Mouse (Mus musculus) liver, embryonic 14.5 days (tissue): Measurements from ENCODE around the gene Ly75. TPM values are rescaled to one million over a fixed set of nuclear protein-coding genes. Genes with fewer than 3 reads are reported as not detected.

Experiments
- ATAC-seq: fragments of 200-750 bp; cut with Nextera tagmentation; 2 replicates; pipeline ENCODE4 v1.8.0; 2017; ENCODE audit warnings: moderate number of reproducible peaks, mild to moderate bottlenecking, moderate library complexity; ENCODE audit not compliant: insufficient read depth
- DNase-seq, 3 experiments: peaks; one replicate each; pipeline ENCODE4 v3.0.0-alpha.2; 2012 to 2013; ENCODE audit warnings: low read depth in 3 of 3, low spot score in 3 of 3
- H3K27ac ChIP-seq: fragments of 300-500 bp; sonication (generic); 2 replicates; pipeline ENCODE4 v1.5.1; 2014; ENCODE audit warnings: moderate library complexity, mild to moderate bottlenecking, control low read depth, inconsistent platforms
- H3K27me3 ChIP-seq: fragments of 300-500 bp; sonication (generic); 2 replicates; pipeline ENCODE4 v1.6.1; 2014; ENCODE audit warnings: mild to moderate bottlenecking, low read length, moderate library complexity; ENCODE audit not compliant: control insufficient read depth, insufficient read depth
- H3K36me3 ChIP-seq: fragments of 300-500 bp; sonication (generic); replicated peaks from 2 replicates; pipeline ENCODE4 v1.6.1; 2014; ENCODE audit warnings: low read depth; ENCODE audit not compliant: control insufficient read depth, insufficient read depth
- H3K4me1 ChIP-seq, 2 experiments: fragments of 200-500 bp in 1 of 2; fragments of 300-500 bp in 1 of 2; sonication (generic) in 1 of 2; replicated peaks; 2 replicates each; pipeline ENCODE4 v1.6.1; 2012 to 2014; ENCODE audit warnings: antibody characterized with exemption in 1 of 2, inconsistent platforms in 1 of 2, low read length in 1 of 2; ENCODE audit not compliant: control insufficient read depth in 2 of 2, insufficient read depth in 2 of 2
- H3K4me2 ChIP-seq: fragments of 300-500 bp; sonication (generic); 2 replicates; pipeline ENCODE4 v1.6.1; 2014; ENCODE audit warnings: low read depth, mild to moderate bottlenecking, control low read depth, moderate library complexity
- H3K4me3 ChIP-seq, 2 experiments: fragments of 200-500 bp in 1 of 2; fragments of 300-500 bp in 1 of 2; sonication (generic) in 1 of 2; 2 replicates each; pipeline ENCODE4 v1.5.1; 2012 to 2014; ENCODE audit warnings: low read depth in 2 of 2, low read length in 2 of 2, mild to moderate bottlenecking in 2 of 2, control low read depth in 1 of 2, inconsistent platforms in 1 of 2, moderate library complexity in 1 of 2; ENCODE audit not compliant: insufficient read depth in 1 of 2
- H3K9ac ChIP-seq: fragments of 300-500 bp; sonication (generic); replicated peaks from 2 replicates; pipeline ENCODE4 v1.6.1; 2014; ENCODE audit warnings: mild to moderate bottlenecking, control low read depth, moderate library complexity
- H3K9me3 ChIP-seq: fragments of 300-500 bp; sonication (generic); 2 replicates; pipeline ENCODE4 v1.6.1; 2016; ENCODE audit warnings: low read length, mixed read lengths; ENCODE audit not compliant: control insufficient read depth
- CTCF ChIP-seq: IDR thresholded peaks from 2 replicates; pipeline ENCODE4 v1.5.1; 2016; ENCODE audit warnings: antibody characterized with exemption, low read depth, control low read depth
- EP300 ChIP-seq: IDR thresholded peaks from 2 replicates; pipeline ENCODE4 v1.6.1; 2016; ENCODE audit warnings: antibody characterized with exemption, low read depth
- WGBS: fragments of 180-500 bp; shearing (Covaris S2); extraction: QIAGEN DNeasy Blood & Tissue Kit; methylation state at CpG from one replicate; pipeline ENCODE4 v1.1.7; 2014; ENCODE audit not compliant: insufficient replicate concordance; 5-methylcytosine and 5-hydroxymethylcytosine counted together
- polyA plus RNA-seq, 2 experiments: library from polyadenylated mRNA; depleted of rRNA in 1 of 2; stranded (reverse) in 1 of 2; unstranded in 1 of 2; fragments of >200 nt; fragmentation: Nextera tagmentation in 1 of 2; extraction: Ambion mirVana in 1 of 2; gene quantifications; 2 replicates each; pipeline versions ENCODE4 v1.2.1 to v1.2.3; 2012 to 2014

Gene Ly75
- polyA plus RNA-seq, 2 experiments, result 2.0 to 2.6 TPM

DNA sequence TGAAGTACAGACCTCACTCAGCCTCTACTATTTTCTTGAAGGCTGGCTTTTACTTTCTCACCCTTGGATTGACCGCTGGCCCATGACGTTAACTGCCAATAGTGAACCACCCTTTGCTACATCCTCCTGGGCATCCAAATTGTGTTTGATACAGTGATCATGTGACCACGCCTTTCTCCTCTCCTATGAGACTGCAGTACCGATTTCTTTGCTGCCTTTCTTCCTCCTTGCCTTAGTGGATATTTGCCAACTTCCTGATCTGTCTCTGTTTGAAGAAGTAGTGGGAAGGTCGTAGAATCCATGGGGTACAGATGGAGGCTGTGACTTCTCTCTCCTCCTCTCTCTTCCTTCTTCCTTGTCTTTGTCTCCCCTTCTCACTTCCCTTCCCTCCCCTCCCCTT is 22.3 kb upstream of the Ly75 start:
- Histone ChIP-seq H3K4me1 (peaks cover 0 to 7% of the 10 kb centered on the region in 2 experiments; a peak in 2 of 4 replicates), H3K4me3 (no peak overlapping the region), H3K27me3 (no peaks in the 10 kb centered on the region), H3K27ac (no peak overlapping the region), H3K9ac (no peak overlapping the region), H3K9me3 (no peaks in the 10 kb centered on the region), H3K36me3 (no peaks in the 10 kb centered on the region), H3K4me2 (no peak overlapping the region)
- WGBS, result 57% methylated on average over 5 of the region's 5 CpGs
- DNase-seq (no peak), ATAC-seq (no peak)
- TF ChIP-seq EP300 (no peak), CTCF (no peak)

DNA sequence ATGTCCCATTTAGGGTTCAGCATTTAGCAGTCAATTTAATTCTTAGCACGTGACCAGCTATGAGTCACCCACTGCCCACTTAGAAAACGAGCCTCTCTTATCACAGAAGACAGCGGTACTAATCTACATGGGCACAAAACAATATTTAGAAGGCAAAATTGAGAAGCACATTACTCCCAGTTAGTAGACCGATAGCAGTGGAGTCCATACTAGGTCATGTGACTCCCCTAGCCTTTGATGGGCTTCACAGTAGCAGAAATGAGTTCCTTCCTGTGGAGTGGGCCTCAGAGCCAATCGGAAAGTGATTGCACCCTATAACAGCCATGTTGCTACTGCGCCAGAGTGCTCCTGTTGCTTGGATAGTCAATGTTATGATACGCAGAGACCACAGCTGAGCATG is 21.7 kb upstream of the Ly75 start:
- Histone ChIP-seq H3K9ac (no peak overlapping the region), H3K4me2 (no peak overlapping the region), H3K4me1 (peaks cover 0 to 4% of the 10 kb centered on the region in 2 experiments; a peak in 2 of 4 replicates), H3K4me3 (no peak overlapping the region), H3K9me3 (no peaks in the 10 kb centered on the region), H3K27ac (no peak overlapping the region), H3K27me3 (no peaks in the 10 kb centered on the region), H3K36me3 (no peaks in the 10 kb centered on the region)
- DNase-seq, result no peak
- WGBS, result 66% methylated on average over 7 of the region's 7 CpGs
- ATAC-seq, result no peak
- TF ChIP-seq CTCF (no peak), EP300 (no peak)

DNA sequence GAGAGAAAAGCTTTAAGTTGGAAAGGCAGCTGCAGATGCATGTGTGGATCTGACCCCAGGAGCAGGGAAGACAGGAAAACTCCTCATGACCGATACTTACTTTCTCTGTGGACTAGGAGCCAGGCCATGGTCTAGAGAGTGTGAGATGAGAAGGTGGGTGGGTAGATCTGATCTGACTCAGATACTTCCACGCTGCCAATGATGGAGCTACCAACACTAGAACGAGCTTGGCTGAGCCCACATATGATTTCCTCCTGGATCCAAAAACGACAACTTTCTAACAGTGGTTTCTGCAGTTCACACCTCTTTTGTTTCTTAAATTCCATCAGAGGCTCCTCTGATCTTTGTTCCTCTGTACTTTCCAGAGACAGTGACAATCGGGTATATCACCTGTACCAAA is 18.6 kb upstream of the Ly75 start:
- no peaks in the 10 kb centered on the region for H3K36me3 ChIP-seq
- no peak overlapping the region for H3K4me2 ChIP-seq
- H3K27me3 ChIP-seq, result no peaks in the 10 kb centered on the region
- peaks cover 0 to 4% of the 10 kb centered on the region in 2 experiments; a peak in 2 of 4 replicates for H3K4me1 ChIP-seq
- H3K27ac ChIP-seq, result no peak overlapping the region
- TF ChIP-seq EP300 (no peak), CTCF (no peak)
- no peak for DNase-seq
- no peak overlapping the region for H3K9ac ChIP-seq
- no peak for ATAC-seq
- WGBS, result 49% methylated on average over 5 of the region's 5 CpGs
- no peak overlapping the region for H3K4me3 ChIP-seq
- H3K9me3 ChIP-seq, result no peaks in the 10 kb centered on the region

DNA sequence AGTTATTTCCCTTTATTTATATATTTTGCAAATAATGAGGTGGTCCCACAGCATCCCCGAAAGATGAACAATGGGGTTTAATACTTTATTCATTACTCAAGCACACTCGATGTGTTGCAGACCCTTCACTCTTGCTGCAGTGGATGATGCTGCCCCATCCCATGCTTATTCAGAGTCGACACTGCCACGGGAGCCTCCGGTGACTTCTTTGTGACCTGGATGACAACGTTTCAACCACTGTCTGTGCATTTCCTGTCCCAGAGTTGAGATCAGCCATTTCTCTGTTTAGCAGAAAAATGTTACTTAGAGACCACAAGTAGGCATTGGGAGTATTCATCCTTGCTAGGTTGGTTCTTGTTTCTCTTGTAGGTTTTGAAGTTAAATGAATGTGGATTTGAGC is 10.7 kb upstream of the Ly75 start:
- Histone ChIP-seq H3K4me2 (no peak overlapping the region), H3K9ac (no peak overlapping the region), H3K36me3 (no peaks in the 10 kb centered on the region), H3K27ac (no peak overlapping the region), H3K9me3 (no peaks in the 10 kb centered on the region), H3K4me1 (no peaks in the 10 kb centered on the region; a peak in 1 of 4 replicates), H3K4me3 (no peak overlapping the region), H3K27me3 (no peaks in the 10 kb centered on the region)
- no peak for TF ChIP-seq CTCF
- TF ChIP-seq EP300, result no peak
- WGBS, result 42% methylated on average over 6 of the region's 6 CpGs
- ATAC-seq, result no peak
- no peak for DNase-seq

DNA sequence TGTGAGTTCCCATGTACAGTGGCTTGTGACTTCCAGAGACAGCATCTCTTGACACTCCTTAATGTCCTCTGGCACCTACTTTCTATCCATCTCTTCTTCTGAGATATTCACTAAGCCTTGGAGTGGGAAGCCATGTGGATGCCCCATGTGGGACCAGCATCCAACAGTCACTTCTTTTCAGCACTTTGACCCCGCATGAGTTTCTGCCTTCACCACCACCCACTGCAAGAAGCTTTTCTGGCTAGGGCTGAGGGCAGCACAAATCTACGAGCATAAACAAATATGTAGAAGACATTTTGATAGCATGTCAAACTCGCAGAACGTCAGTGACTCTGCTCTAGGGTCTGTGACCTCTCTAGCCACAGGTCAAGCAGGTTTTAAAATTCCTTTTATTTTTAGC is 9.2 kb upstream of the Ly75 start:
- no peak for TF ChIP-seq CTCF
- no peak for TF ChIP-seq EP300
- no peak for DNase-seq
- Histone ChIP-seq H3K9ac (no peak overlapping the region), H3K4me2 (no peak overlapping the region), H3K4me3 (no peak overlapping the region), H3K27ac (no peak overlapping the region), H3K9me3 (no peaks in the 10 kb centered on the region), H3K4me1 (no peaks in the 10 kb centered on the region; a peak in 1 of 4 replicates), H3K27me3 (no peaks in the 10 kb centered on the region), H3K36me3 (no peaks in the 10 kb centered on the region)
- no peak for ATAC-seq
- 46% methylated on average over 4 of the region's 4 CpGs for WGBS
